Mouse (Mus musculus) CH12F3 (cell line): ENCODE data around the gene Slc25a25.
"Not testable (repeated sequence)": the region's sequence is repeated elsewhere in the genome, so short reads cannot be mapped to it uniquely, and the experiment has no call there.

ENCODE experiments used
- in situ Hi-C: fragments of 300-500 bp; cut with MboI; formaldehyde crosslinking; loops from 2 replicates; pipeline ENCODE4 v1.14.3; 2020; ENCODE audit warnings: low sequenced_read_pairs

Gene Slc25a25

DNA sequence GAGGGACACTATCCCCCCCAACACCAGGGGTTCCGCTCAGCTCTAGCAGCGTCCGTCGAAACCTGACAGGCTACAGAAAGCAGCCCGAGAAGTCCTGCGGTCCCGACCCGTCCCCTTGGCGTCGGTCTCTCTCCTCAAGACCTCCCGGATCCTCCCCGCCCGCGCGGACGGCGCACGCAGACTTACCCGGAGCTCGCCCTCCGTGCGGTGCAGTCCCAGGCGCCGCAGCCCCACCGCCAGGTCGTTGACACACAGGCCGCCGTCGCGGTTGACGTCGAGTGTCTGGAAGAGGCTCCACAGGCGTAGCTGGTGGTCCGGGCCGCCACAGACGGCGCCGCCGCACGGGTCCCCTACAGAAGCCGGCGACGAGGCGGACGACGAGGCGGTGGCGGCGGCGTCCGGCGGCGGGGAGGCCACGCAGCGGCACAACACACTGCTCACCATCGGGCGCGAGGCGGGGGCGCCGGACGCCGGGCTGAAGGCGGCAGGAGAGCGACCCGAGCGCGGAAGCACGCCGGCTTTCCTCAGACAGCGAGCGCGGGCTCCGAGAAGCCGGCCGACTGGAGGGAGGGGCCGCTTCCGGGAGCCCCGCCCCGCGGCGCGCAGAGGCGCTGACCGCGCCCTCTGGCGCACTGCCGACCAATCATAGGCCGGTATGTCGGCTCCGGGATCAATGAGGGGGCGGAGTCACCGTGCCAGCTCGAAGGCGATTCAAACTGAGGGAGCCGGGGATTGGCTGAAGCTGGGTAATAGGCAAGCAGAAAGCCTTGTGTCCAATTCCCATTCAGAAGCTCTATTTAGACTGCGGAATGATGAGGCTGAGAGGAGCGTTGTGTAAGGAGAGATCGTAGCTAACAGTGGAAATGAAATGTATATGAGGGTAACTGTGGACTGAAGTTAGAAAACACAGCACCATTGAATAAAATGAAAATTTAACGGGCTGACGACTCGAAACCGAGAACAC is at the start of gene Slc25a25:
Gene Slc25a25, minus strand, starts transcription at position 565 of the 964 bp plus-strand sequence.
- in situ Hi-C loops, result no loop called here

DNA sequence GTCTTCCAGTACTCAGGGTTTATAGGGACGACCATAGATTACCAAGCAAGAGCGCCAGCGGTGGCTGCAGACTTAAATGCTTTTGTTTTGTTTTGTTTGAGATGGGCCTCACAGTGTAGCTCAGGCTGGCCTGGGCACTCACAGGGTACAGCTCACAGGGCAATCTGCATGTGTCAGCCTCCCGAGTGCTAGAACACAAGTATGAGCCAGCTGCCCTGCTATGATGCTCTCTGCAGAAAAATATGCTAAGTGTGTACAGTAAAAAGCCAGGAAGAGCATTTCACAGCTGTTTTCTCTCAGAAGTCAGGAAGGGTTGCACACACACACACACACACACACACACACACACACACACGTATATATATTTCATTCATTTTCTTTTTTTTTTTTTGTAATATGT is 49.2 kb upstream of the Slc25a25 start:
- in situ Hi-C loops, result no loop called here

DNA sequence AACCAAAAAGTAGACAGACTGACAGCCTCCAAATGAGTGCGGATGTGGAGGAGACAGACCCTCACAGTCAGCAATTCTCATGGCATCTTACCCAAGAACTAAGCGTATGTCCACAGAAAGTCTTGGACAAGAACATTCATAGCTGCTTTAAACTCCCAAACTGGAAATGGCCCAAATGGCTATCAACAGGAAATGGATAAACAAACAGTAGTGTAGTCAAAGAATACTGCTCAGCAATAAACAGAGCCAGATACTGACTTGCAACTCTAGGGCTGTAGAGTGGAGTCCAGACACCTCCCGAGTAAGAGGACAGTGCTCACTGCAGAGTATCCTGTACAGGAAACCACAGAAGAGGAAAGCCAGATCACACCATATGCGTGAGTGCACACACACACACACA is 48.1 kb upstream of the Slc25a25 start:
- in situ Hi-C loops, result no loop called here

GRCm38 (mm10) chr2:32496190-32496589 is 44.9 kb upstream of the Slc25a25 start:
- in situ Hi-C loops, result no loop called here

DNA sequence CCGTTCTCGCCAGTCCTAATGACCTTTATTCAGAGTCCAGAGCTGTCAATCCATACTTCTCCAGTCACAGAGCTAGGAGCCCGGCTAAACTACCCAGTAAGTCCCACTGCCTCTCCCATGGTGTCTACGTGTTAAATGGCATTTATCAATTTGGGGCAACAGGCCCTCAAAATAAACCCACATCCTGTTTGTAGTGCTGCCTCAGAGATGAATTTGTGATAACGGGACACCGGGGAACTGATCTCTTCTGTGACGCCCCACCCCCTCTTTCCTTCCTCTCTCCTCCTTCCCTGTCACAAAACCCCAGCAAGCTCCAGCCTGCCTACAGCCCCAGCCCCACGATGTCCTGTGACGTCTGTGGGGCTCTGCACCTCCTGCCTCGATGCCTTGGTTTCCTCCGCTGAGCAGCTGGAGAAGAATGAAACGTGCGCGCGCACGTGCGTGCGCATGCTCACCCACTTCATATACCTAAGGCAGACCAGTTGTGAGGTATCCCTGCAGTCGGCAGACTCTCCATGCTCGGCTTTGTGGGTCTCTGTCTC is 44.0 kb upstream of the Slc25a25 start:
- in situ Hi-C loops, result no loop called here

GRCm38 (mm10) chr2:32494522-32494921 is 43.3 kb upstream of the Slc25a25 start:
- in situ Hi-C loops, result no loop called here

DNA sequence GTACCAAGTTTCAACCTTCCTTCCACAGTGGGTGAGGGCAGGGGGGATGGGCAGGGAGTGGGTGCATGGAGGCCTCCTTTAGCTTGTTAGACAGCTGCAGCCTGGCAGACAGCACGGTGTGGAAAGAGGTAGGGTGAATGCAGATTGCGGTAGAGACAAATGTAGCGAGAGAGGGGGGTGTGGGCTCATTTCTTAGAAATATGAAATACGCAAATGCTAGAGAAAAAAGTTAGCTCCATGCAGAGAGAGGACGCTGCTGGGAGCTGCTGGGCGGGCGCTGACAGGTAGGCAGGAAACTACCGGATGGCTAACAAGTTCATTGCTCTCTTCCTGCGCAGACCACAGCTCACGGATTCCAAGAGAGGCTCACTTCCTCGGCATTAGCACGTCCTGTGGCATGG is 42.1 kb upstream of the Slc25a25 start:
- in situ Hi-C loops, result no loop called here

- in situ Hi-C loops, result no loop called here
These were observed 41.4 kb upstream of the Slc25a25 start for GRCm38 (mm10) chr2:32492661-32493060.

DNA sequence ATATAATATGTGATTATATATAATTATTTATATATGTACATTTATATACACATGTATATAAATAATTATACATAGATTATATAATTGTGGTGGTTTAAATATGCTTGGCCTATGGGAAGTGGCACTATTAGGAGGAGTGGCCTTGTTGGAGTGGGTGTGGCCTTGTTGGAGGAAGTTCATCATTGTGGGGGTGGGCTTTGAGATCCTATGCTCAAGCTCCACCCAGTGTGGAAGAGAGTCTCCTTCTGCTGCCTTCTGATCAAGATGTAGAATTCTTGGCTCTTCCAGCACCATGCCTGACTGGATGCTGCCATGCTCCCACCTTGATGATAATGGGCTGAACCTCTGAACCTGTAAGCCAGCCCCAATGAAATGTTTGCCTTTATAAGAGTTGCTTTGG is 39.5 kb upstream of the Slc25a25 start:
- in situ Hi-C loops, result not testable (repeated sequence)

- in situ Hi-C loops, result loop anchor here (5.0 kb wide), 2 partner anchors 74 to 86 kb away; no protein-coding TSS in a partner anchor
These were observed 37.4 kb upstream of the Slc25a25 start for GRCm38 (mm10) chr2:32488679-32489078.

- in situ Hi-C loops, result loop anchor here (5.0 kb wide), 2 partner anchors 75 to 85 kb away; no protein-coding TSS in a partner anchor
These were observed 35.9 kb upstream of the Slc25a25 start for GRCm38 (mm10) chr2:32487124-32487623.

DNA sequence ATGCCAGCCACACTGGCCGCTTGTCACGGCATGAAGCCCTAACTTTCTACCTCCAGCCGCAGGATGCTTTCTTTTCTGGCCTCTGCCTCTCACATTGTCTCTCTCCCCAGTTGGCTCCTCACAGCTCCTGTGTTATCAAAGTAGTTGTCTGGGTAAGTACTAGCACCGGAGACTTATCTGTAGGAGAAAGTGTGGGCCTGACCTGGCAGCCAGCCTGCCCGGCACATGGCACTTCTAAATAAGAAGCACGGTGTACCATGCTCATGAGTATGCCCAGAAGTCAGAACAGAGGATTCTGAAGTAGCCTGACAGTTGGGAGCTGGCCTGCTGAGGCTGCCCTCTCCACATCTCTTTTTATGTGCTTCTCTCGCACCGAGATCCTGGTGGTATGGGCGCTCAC is 34.9 kb upstream of the Slc25a25 start:
- in situ Hi-C loops, result loop anchor here (5.0 kb wide), 2 partner anchors 76 to 84 kb away; no protein-coding TSS in a partner anchor

DNA sequence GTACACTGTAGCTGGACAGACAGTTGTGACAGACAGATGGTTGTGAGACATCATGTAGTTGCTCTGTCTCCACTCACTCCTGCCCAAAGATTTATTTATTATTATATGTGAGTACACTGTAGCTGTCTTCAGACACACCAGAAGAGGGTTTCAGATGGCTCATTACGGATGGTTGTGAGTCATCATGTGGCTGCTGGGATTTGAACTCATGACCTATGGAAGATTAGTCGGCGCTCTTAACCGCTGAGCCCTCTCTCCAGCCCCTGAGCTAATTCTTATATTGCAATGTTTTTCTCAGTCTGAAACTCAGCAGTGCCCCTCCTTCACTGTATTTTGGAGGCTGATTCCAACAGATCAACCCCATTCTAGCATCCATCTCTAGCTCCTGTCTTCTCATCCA is 34.5 kb upstream of the Slc25a25 start:
- in situ Hi-C loops, result loop anchor here (5.0 kb wide), 2 partner anchors 77 to 83 kb away; no protein-coding TSS in a partner anchor

DNA sequence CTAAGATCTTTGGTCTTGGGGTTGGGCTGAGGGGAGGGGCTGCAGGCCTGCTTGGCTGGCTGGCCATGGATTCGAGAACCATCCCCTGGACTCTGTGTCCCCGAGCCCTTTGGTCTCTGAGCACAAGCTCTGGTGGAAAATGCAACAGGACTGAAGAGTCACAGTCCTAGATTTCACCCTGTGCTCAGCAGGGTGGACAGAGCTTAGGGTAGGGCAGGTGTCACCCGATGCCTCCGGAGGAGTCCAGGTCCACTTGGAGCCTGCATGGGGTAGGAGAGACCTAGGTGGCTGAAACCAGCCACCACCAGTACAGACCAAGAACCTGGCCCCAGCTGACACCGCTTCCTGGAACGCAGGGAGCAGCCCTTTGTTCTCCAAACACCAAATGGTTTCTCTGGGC is 33.7 kb upstream of the Slc25a25 start:
- in situ Hi-C loops, result loop anchor here (5.0 kb wide), 2 partner anchors 77 to 83 kb away; no protein-coding TSS in a partner anchor

GRCm38 (mm10) chr2:32483179-32483875 is 32.1 kb upstream of the Slc25a25 start:
- in situ Hi-C loops, result no loop called here

- in situ Hi-C loops, result no loop called here
These were observed 31.1 kb upstream of the Slc25a25 start for GRCm38 (mm10) chr2:32482351-32482750.

GRCm38 (mm10) chr2:32475361-32475760 is 24.1 kb upstream of the Slc25a25 start:
- in situ Hi-C loops, result not testable (repeated sequence)

DNA sequence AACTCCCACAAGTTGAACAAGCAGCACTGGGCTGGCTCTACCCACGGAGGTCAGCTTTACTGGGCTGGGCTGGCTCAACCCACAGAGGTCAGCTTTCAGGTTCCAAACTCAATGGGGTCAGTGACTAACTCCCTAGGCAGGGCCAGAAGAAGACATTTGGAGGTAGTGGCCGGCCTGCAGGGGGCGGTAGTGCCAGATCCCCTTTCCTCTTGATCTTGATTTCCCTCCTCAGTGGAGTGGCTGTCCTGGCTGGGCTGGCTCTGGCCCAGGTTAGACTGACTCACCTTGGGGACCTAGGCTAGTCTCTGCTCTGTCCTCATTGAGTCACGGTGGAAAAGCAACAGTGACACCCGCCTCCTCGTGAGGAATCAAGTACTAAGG is 20.4 kb upstream of the Slc25a25 start:
- in situ Hi-C loops, result no loop called here

DNA sequence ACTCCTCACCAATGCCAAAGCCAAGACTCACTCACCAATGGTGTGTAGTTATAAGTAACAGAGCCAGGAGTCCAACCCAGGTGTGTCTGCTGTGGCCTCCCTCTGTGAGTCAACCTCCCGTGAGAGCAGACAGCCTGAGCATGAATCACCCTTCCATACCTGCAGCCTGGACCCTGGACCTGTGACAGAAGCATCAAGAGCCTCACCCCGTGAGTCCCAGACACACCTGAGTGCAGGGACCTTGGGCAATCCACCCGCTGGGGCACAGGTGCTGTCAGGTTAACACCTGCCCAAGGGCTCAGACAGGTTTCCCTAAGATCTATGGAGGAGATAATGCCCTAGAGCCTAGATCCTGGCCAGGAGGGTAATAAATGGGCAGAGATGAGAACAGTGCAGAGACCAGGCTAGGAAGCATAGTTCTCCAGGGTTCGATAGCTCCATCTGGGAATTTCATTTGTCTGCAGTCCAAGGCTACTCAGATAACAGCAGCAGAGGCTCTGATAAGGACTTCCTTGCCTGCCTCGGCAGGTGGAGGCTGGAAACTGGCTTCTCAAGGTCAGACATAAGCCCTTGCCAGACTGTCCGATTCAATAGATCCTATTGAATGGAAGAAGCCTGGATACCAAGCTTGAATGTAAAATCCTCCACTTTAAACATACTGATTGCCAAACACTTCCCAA is 19.9 kb upstream of the Slc25a25 start:
- in situ Hi-C loops, result no loop called here

- in situ Hi-C loops, result no loop called here
These were observed 13.1 kb upstream of the Slc25a25 start for GRCm38 (mm10) chr2:32464212-32464891.
